15 mouse cellular contexts compared by ENCODE assay signal in genomic region chr13:84905347-84905981, GRCm38 (mm10).
A peak's percentile ranks its signal among the peaks of the same experiment; 100 is the strongest.
DNase-seq lines count a peak whose midpoint lies in the region; ATAC-seq lines count a peak whose summit lies in the region.
"Had no signal": no experiment of that assay in that cellular context is flagged by ENCODE, and none has a peak within 500 bp of the region (broad histone marks: within the 10 kb centered on the region; RNA-seq: fewer than 3 reads in every experiment).

No protein-coding gene starts in this region.

- no peaks in the 10 kb centered on the region for H3K9me3 ChIP-seq in midbrain, embryonic 11.5 days (ENCODE audit: control insufficient read depth, low read length)
- no peaks in the 10 kb centered on the region for H3K9me3 ChIP-seq in midbrain, embryonic 10.5 days (replicated peaks)
- no peaks in the 10 kb centered on the region for H3K9me3 ChIP-seq in forebrain, embryonic 15.5 days
- no peaks in the 10 kb centered on the region for H3K9me3 ChIP-seq in midbrain, embryonic 13.5 days
- H3K9me3 ChIP-seq: embryonic facial prominence, embryonic 13.5 days; limb, embryonic 15.5 days had no signal

- no peak for DNase-seq in midbrain, embryonic 11.5 days (ENCODE audit: low spot score, missing footprints)
- no peak for DNase-seq in midbrain, embryonic 10.5 days (ENCODE audit: low spot score)
- DNase-seq in right cerebral cortex, postnatal 25 days = peak; percentile 9
- DNase-seq in kidney, postnatal 14 days = no peak
- DNase-seq in heart, adult 8-10 months (ENCODE audit: low spot score) = no peak
- DNase-seq in cerebellum, adult 9-11 months = no peak
- DNase-seq: cerebellum, postnatal 36 days; heart, adult 11 months; heart, postnatal 14 days; kidney, adult 2 months; lung, embryonic 14.5 days had no signal

- no peak overlapping the region for H3K4me3 ChIP-seq in midbrain, embryonic 11.5 days (ENCODE audit: low read depth, low read length)
- H3K4me3 ChIP-seq in midbrain, embryonic 10.5 days = no peak overlapping the region
- peak overlapping the region; percentile 33 for H3K4me3 ChIP-seq in forebrain, embryonic 15.5 days
- peak overlapping the region; percentile 25 for H3K4me3 ChIP-seq in midbrain, embryonic 13.5 days (replicated peaks)
- H3K4me3 ChIP-seq: embryonic facial prominence, embryonic 13.5 days; limb, embryonic 15.5 days had no signal

- peak; percentile 94 for ATAC-seq in midbrain, embryonic 11.5 days (ENCODE audit: low FRiP score)
- ATAC-seq in forebrain, embryonic 15.5 days (replicated peaks) = peak; percentile 96
- ATAC-seq in midbrain, embryonic 13.5 days = peak; percentile 97

- H3K27me3 ChIP-seq in midbrain, embryonic 11.5 days (ENCODE audit: control insufficient read depth, insufficient read depth, low read length) = no peaks in the 10 kb centered on the region
- no peaks in the 10 kb centered on the region for H3K27me3 ChIP-seq in midbrain, embryonic 10.5 days (ENCODE audit: low read depth, poor library complexity, severe bottlenecking)
- H3K27me3 ChIP-seq in forebrain, embryonic 15.5 days = no peaks in the 10 kb centered on the region
- H3K27me3 ChIP-seq in midbrain, embryonic 13.5 days = no peaks in the 10 kb centered on the region
- H3K27me3 ChIP-seq: embryonic facial prominence, embryonic 13.5 days; limb, embryonic 15.5 days had no signal

- no peak overlapping the region for H3K4me2 ChIP-seq in midbrain, embryonic 11.5 days
- peak overlapping the region; percentile 39 for H3K4me2 ChIP-seq in forebrain, embryonic 15.5 days (replicated peaks)
- H3K4me2 ChIP-seq in midbrain, embryonic 13.5 days (replicated peaks) = peak overlapping the region; percentile 29; the same call in 1 of the 2 replicates
- H3K4me2 ChIP-seq: embryonic facial prominence, embryonic 13.5 days; limb, embryonic 15.5 days; lung, embryonic 14.5 days had no signal

- WGBS in midbrain, embryonic 11.5 days = 77% methylated on average over 6 of the region's 6 CpGs
- 86% methylated on average over 6 of the region's 6 CpGs for WGBS in midbrain, embryonic 10.5 days
- WGBS in forebrain, embryonic 15.5 days = 29% methylated on average over 6 of the region's 6 CpGs
- WGBS in midbrain, embryonic 13.5 days = 45% methylated on average over 6 of the region's 6 CpGs

- no peak overlapping the region for H3K9ac ChIP-seq in midbrain, embryonic 11.5 days (ENCODE audit: low read length)
- peak overlapping the region; percentile 19; the same call in 1 of the 2 replicates for H3K9ac ChIP-seq in forebrain, embryonic 15.5 days (replicated peaks)
- no peak overlapping the region for H3K9ac ChIP-seq in midbrain, embryonic 13.5 days (replicated peaks)
- H3K9ac ChIP-seq: embryonic facial prominence, embryonic 13.5 days; limb, embryonic 15.5 days; lung, embryonic 14.5 days had no signal

- no peak overlapping the region for H3K27ac ChIP-seq in midbrain, embryonic 11.5 days (ENCODE audit: low read depth, low read length)
- no peak overlapping the region for H3K27ac ChIP-seq in midbrain, embryonic 10.5 days (replicated peaks)
- H3K27ac ChIP-seq in forebrain, embryonic 15.5 days (replicated peaks) = peak overlapping the region; percentile 86
- peak overlapping the region; percentile 76 for H3K27ac ChIP-seq in midbrain, embryonic 13.5 days
- H3K27ac ChIP-seq: embryonic facial prominence, embryonic 13.5 days; limb, embryonic 15.5 days had no signal

- no peaks in the 10 kb centered on the region for H3K4me1 ChIP-seq in midbrain, embryonic 11.5 days (ENCODE audit: control insufficient read depth, insufficient read depth, low read length)
- H3K4me1 ChIP-seq in midbrain, embryonic 10.5 days = no peaks in the 10 kb centered on the region
- no peaks in the 10 kb centered on the region for H3K4me1 ChIP-seq in forebrain, embryonic 15.5 days
- H3K4me1 ChIP-seq in midbrain, embryonic 13.5 days (replicated peaks) = no peaks in the 10 kb centered on the region
- H3K4me1 ChIP-seq: embryonic facial prominence, embryonic 13.5 days; limb, embryonic 15.5 days had no signal

- no peaks in the 10 kb centered on the region for H3K36me3 ChIP-seq in midbrain, embryonic 11.5 days (ENCODE audit: control insufficient read depth, insufficient read depth, low read length)
- no peaks in the 10 kb centered on the region for H3K36me3 ChIP-seq in midbrain, embryonic 10.5 days
- no peaks in the 10 kb centered on the region for H3K36me3 ChIP-seq in forebrain, embryonic 15.5 days
- no peaks in the 10 kb centered on the region for H3K36me3 ChIP-seq in midbrain, embryonic 13.5 days
- H3K36me3 ChIP-seq: embryonic facial prominence, embryonic 13.5 days; limb, embryonic 15.5 days had no signal

Comparison
In these comparisons a context has a peak if more than half of its experiments do, and no peak if none do; other contexts are left out.
1. H3K27ac ChIP-seq: peak in forebrain, embryonic 15.5 days (single experiment) and midbrain, embryonic 13.5 days (single experiment); none in midbrain, embryonic 11.5 days (single experiment) and midbrain, embryonic 10.5 days (single experiment).
2. H3K4me3 ChIP-seq: peak in forebrain, embryonic 15.5 days (single experiment) and midbrain, embryonic 13.5 days (single experiment); none in midbrain, embryonic 11.5 days (single experiment) and midbrain, embryonic 10.5 days (single experiment).
3. Peak in every context shown above with its lines, with median percentiles within 50 percentile points of each other: ATAC-seq.